Mouse (Mus musculus): ENCODE results near the gene Setd1b. TPM values are rescaled to one million over a fixed set of nuclear protein-coding genes. Genes with fewer than 3 reads are reported as not detected.
"Not testable (repeated sequence)": the region's sequence is repeated elsewhere in the genome, so short reads cannot be mapped to it uniquely, and the experiment has no call there.

Setd1b gene
- total RNA-seq, 4 experiments from 2014 or later = 24.2 to 40.1 (median 32.6) TPM

GRCm38 (mm10) chr5:123162942-123163341 is 20.9 kb downstream of the Setd1b start:
- DNase-seq = no peak

GRCm38 (mm10) chr5:123166437-123166836 is 24.4 kb downstream of the Setd1b start:
- no peak for DNase-seq

GRCm38 (mm10) chr5:123167591-123167990 is 25.6 kb downstream of the Setd1b start:
- no peak for DNase-seq

GRCm38 (mm10) chr5:123169284-123169683 is 27.3 kb downstream of the Setd1b start, which contains the start of gene Psmd9:
Psmd9 (plus strand) TSS chr5:123169413.
- no peak for DNase-seq

- DNase-seq = no peak
These were observed 28.4 kb downstream of the Setd1b start for GRCm38 (mm10) chr5:123170365-123170764.

- DNase-seq = peak; percentile 74
These were observed 29.8 kb downstream of the Setd1b start for GRCm38 (mm10) chr5:123171646-123172350.

- DNase-seq = no peak
These were observed 36.8 kb downstream of the Setd1b start for GRCm38 (mm10) chr5:123178792-123179191.

GRCm38 (mm10) chr5:123180390-123180789 is 38.4 kb downstream of the Setd1b start:
- DNase-seq = no peak

GRCm38 (mm10) chr5:123181536-123181935 is 39.5 kb downstream of the Setd1b start:
- no peak for DNase-seq

GRCm38 (mm10) chr5:123182651-123183050 is 40.7 kb downstream of the Setd1b start, which contains the start of gene Hpd:
Hpd (minus strand) TSS chr5:123182727.
- no peak for DNase-seq

- DNase-seq = no peak
These were observed 44.0 kb downstream of the Setd1b start for GRCm38 (mm10) chr5:123185966-123186365.

GRCm38 (mm10) chr5:123187306-123187705 is 45.3 kb downstream of the Setd1b start:
- DNase-seq = no peak

GRCm38 (mm10) chr5:123190912-123191311 is 48.9 kb downstream of the Setd1b start:
- DNase-seq = no peak

- DNase-seq = no peak
These were observed 49.4 kb downstream of the Setd1b start for GRCm38 (mm10) chr5:123191427-123191826.

GRCm38 (mm10) chr5:123192606-123193150 is 50.7 kb downstream of the Setd1b start:
- no peak for DNase-seq

- no peak for DNase-seq
These were observed 51.4 kb downstream of the Setd1b start for GRCm38 (mm10) chr5:123193436-123193835.

- no peak for DNase-seq
These were observed 52.9 kb downstream of the Setd1b start for GRCm38 (mm10) chr5:123194856-123195255.

GRCm38 (mm10) chr5:123195500-123196000 is 53.6 kb downstream of the Setd1b start:
- no peak for DNase-seq

- no peak for DNase-seq
These were observed 54.8 kb downstream of the Setd1b start for GRCm38 (mm10) chr5:123196746-123197145.

- DNase-seq = no peak
These were observed 56.5 kb downstream of the Setd1b start for GRCm38 (mm10) chr5:123198523-123198922.

- DNase-seq = not testable (repeated sequence)
These were observed 59.0 kb downstream of the Setd1b start for GRCm38 (mm10) chr5:123200816-123201522.

GRCm38 (mm10) chr5:123201523-123201892 is 59.5 kb downstream of the Setd1b start:
- DNase-seq = no peak

GRCm38 (mm10) chr5:123201987-123202386 is 60.0 kb downstream of the Setd1b start:
- no peak for DNase-seq
